Mouse (Mus musculus) layer of hippocampus, adult 18-20 months (tissue): ENCODE results near the gene 2610318N02Rik. TPM values are rescaled to one million over a fixed set of nuclear protein-coding genes. Genes with fewer than 3 reads are reported as not detected.

Experiments
- DNase-seq, 2 experiments: peaks; one replicate each; pipeline ENCODE4 v3.0.0; 2022; ENCODE audit warnings: low spot score in 2 of 2
- total RNA-seq, 2 experiments: library from RNA; stranded (reverse); gene quantifications; 2 replicates each; pipeline ENCODE4 v1.2.3; 2021

The 2610318N02Rik gene
- total RNA-seq, 2 experiments from 2014 or later: 0.92 TPM; not detected in 1

- peak; percentile 70 to 84 for DNase-seq
Measured at GRCm38 (mm10) chr16:17110771-17111743, 13.9 kb downstream of the 2610318N02Rik start, which contains the start of gene Ppil2. TSS of gene Ppil2 (minus strand) at chr16:17111257.

- no peak for DNase-seq
Measured at GRCm38 (mm10) chr16:17104600-17104999, 20.4 kb downstream of the 2610318N02Rik start.

GRCm38 (mm10) chr16:17102630-17103220 is 22.2 kb downstream of the 2610318N02Rik start:
- DNase-seq: no peak

GRCm38 (mm10) chr16:17096938-17097337 is 28.0 kb downstream of the 2610318N02Rik start:
- DNase-seq: no peak

- DNase-seq: no peak
Measured at GRCm38 (mm10) chr16:17088346-17088745, 36.6 kb downstream of the 2610318N02Rik start.

GRCm38 (mm10) chr16:17086669-17087193 is 38.2 kb downstream of the 2610318N02Rik start:
- DNase-seq: peak; percentile 52 to 67

GRCm38 (mm10) chr16:17086241-17086640 is 38.7 kb downstream of the 2610318N02Rik start:
- DNase-seq: no peak

- no peak for DNase-seq
Measured at GRCm38 (mm10) chr16:17085636-17086035, 39.3 kb downstream of the 2610318N02Rik start.

GRCm38 (mm10) chr16:17082121-17082792 is 42.7 kb downstream of the 2610318N02Rik start:
- DNase-seq: no peak

GRCm38 (mm10) chr16:17078101-17078500 is 46.9 kb downstream of the 2610318N02Rik start:
- peak; percentile 58 to 71 for DNase-seq

- no peak for DNase-seq
Measured at GRCm38 (mm10) chr16:17076869-17077268, 48.1 kb downstream of the 2610318N02Rik start.

- DNase-seq: no peak
Measured at GRCm38 (mm10) chr16:17076301-17076700, 48.7 kb downstream of the 2610318N02Rik start.

GRCm38 (mm10) chr16:17073000-17073399 is 52.0 kb downstream of the 2610318N02Rik start:
- DNase-seq: peak in 1 of 2 experiments; percentile 50

- no peak for DNase-seq
Measured at GRCm38 (mm10) chr16:17070716-17071115, 54.3 kb downstream of the 2610318N02Rik start.

GRCm38 (mm10) chr16:17069511-17070443 is 55.2 kb downstream of the 2610318N02Rik start, which contains the start of gene Ypel1:
TSS of gene Ypel1 (plus strand) at chr16:17069696.
- DNase-seq: peak; percentile 82 to 89

GRCm38 (mm10) chr16:17067552-17067951 is 57.4 kb downstream of the 2610318N02Rik start:
- DNase-seq: no peak
